7 mouse cellular contexts compared by ENCODE assay signal in genomic region chr1:160214171-160214570, GRCm38 (mm10). TPM values are rescaled to one million over a fixed set of nuclear protein-coding genes. Genes with fewer than 3 reads are reported as not detected.
DNase-seq lines count a peak whose midpoint lies in the region; ATAC-seq and TF ChIP-seq lines count a peak whose summit lies in the region.

No protein-coding gene starts in this region.

- intact Hi-C loops in left cerebral cortex, postnatal 36 days (cut with DNase I), result loop anchor here (10.0 kb wide), 1 partner anchor 501 kb away; no protein-coding TSS in a partner anchor

- ATAC-seq in forebrain, embryonic 15.5 days (replicated peaks), result no peak
- ATAC-seq in liver, postnatal 0 days, result no peak

- H3K9ac ChIP-seq in forebrain, embryonic 15.5 days (replicated peaks), result no peak overlapping the region
- H3K9ac ChIP-seq in liver, postnatal 0 days (replicated peaks), result no peak overlapping the region; the same call in 1 of the 2 replicates

- 0 out of 2 replicates have a peak overlapping the region, but pooled peaks have one; percentile 64 for H3K4me2 ChIP-seq in forebrain, embryonic 15.5 days (replicated peaks)
- peak overlapping the region; percentile 80 for H3K4me2 ChIP-seq in liver, postnatal 0 days (ENCODE audit: low read depth, low read length)

- no peaks in the 10 kb centered on the region for H3K27me3 ChIP-seq in E14TG2a.4 (ENCODE audit: insufficient read depth, low read length)
- no peaks in the 10 kb centered on the region for H3K27me3 ChIP-seq in forebrain, embryonic 15.5 days
- H3K27me3 ChIP-seq in liver, postnatal 0 days (ENCODE audit: insufficient read depth, low read length), result no peaks in the 10 kb centered on the region

- no peak for TF ChIP-seq EP300 in liver, postnatal 0 days (IDR thresholded peaks at IDR 0.05; ENCODE audit: low read depth)

- H3K4me3 ChIP-seq in E14TG2a.4 (replicated peaks; ENCODE audit: low read length), result peak overlapping the region; percentile 96
- H3K4me3 ChIP-seq in forebrain, embryonic 15.5 days, result no peak overlapping the region
- peak overlapping the region; percentile 92; the same call in 1 of the 2 replicates for H3K4me3 ChIP-seq in liver, postnatal 0 days (ENCODE audit: low read depth, low read length)

- TF ChIP-seq CTCF in E14TG2a.4 (conservative IDR thresholded peaks at IDR 0.05; ENCODE audit: low read length), result no peak
- TF ChIP-seq CTCF in liver, postnatal 0 days (IDR thresholded peaks at IDR 0.05; ENCODE audit: low read depth), result no peak

- H3K36me3 ChIP-seq in E14TG2a.4 (ENCODE audit: insufficient read depth, low read length), result peaks cover 13% of the 10 kb centered on the region
- H3K36me3 ChIP-seq in forebrain, embryonic 15.5 days, result no peaks in the 10 kb centered on the region
- no peaks in the 10 kb centered on the region for H3K36me3 ChIP-seq in liver, postnatal 0 days (replicated peaks; ENCODE audit: insufficient read depth, low read length)

- 94% methylated on average over 7 of the region's 7 CpGs for WGBS in forebrain, embryonic 15.5 days
- WGBS in liver, postnatal 0 days (ENCODE audit: insufficient replicate concordance), result 89% methylated on average over 7 of the region's 7 CpGs

- peaks cover 54% of the 10 kb centered on the region for H3K4me1 ChIP-seq in E14TG2a.4 (replicated peaks; ENCODE audit: low read depth, low read length)
- peaks cover 30% of the 10 kb centered on the region for H3K4me1 ChIP-seq in forebrain, embryonic 15.5 days
- peaks cover 11% of the 10 kb centered on the region for H3K4me1 ChIP-seq in liver, postnatal 0 days (ENCODE audit: insufficient read depth)

- H3K27ac ChIP-seq in forebrain, embryonic 15.5 days (replicated peaks), result peak overlapping the region; percentile 99
- no peak overlapping the region for H3K27ac ChIP-seq in liver, postnatal 0 days (ENCODE audit: low read depth)

- H3K9me3 ChIP-seq in E14TG2a.4 (ENCODE audit: low read length), result no peaks in the 10 kb centered on the region
- no peaks in the 10 kb centered on the region for H3K9me3 ChIP-seq in forebrain, embryonic 15.5 days
- H3K9me3 ChIP-seq in liver, postnatal 0 days (ENCODE audit: low read length), result no peaks in the 10 kb centered on the region

- peak; percentile 38 for DNase-seq in 3T3-L1 (ENCODE audit: low read depth, low spot score)
- DNase-seq in liver, postnatal 0 days, result no peak
- no peak for DNase-seq in urinary bladder, postnatal 10 days (ENCODE audit: low spot score)
- DNase-seq in cerebellum, postnatal 4 days (ENCODE audit: low spot score in 2 of 2), result no peak
- DNase-seq in left cerebral cortex, postnatal 36 days (ENCODE audit: low spot score in 2 of 2), result no peak

RNA-seq across cellular contexts. Expression of gene Cacybp, which starts 1.5 kb away (rescaled TPM):
- 284 and 296 TPM in 2 replicates for polyA plus RNA-seq in forebrain, embryonic 15.5 days (2015; fragmentation: Nextera tagmentation; extraction: Ambion mirVana)
- 66.0 and 75.2 TPM in 2 replicates for polyA plus RNA-seq in liver, postnatal 0 days (2015; fragmentation: Nextera tagmentation; extraction: Ambion mirVana)
- 10 to 100 TPM; 83.1 to 88.2 TPM for total RNA-seq in left cerebral cortex, postnatal 36 days (2021)

RNA-seq across cellular contexts. Expression of gene Mrps14, which starts 19.2 kb away (rescaled TPM):
- polyA plus RNA-seq in forebrain, embryonic 15.5 days (2015; fragmentation: Nextera tagmentation; extraction: Ambion mirVana), result 178 and 182 TPM in 2 replicates
- polyA plus RNA-seq in liver, postnatal 0 days (2015; fragmentation: Nextera tagmentation; extraction: Ambion mirVana), result 160 and 167 TPM in 2 replicates
- total RNA-seq in left cerebral cortex, postnatal 36 days (2021), result 10 to 100 TPM; 63.1 to 71.3 TPM
